Mouse (Mus musculus) frontal cortex, postnatal 25 days (tissue): ENCODE measurements around the gene Pla2g4e.

ENCODE experiments used
- DNase-seq, 2 experiments: peaks; one replicate each; pipeline ENCODE4 v3.0.0; 2022; ENCODE audit warnings: low spot score in 2 of 2

Gene Pla2g4e

GRCm38 (mm10) chr2:120235947-120236640 lies 9.0 kb downstream of the Pla2g4e start:
- no peak for DNase-seq

- DNase-seq = no peak
Measured at GRCm38 (mm10) chr2:120235381-120235780, 9.8 kb downstream of the Pla2g4e start.

GRCm38 (mm10) chr2:120231642-120232041 lies 13.5 kb downstream of the Pla2g4e start:
- no peak for DNase-seq

GRCm38 (mm10) chr2:120214600-120214999 lies 30.5 kb downstream of the Pla2g4e start:
- no peak for DNase-seq

- no peak for DNase-seq
Measured at GRCm38 (mm10) chr2:120211448-120211847, 33.7 kb downstream of the Pla2g4e start.

- DNase-seq = no peak
Measured at GRCm38 (mm10) chr2:120207926-120208325, 37.2 kb downstream of the Pla2g4e start.

GRCm38 (mm10) chr2:120207028-120207427 lies 38.1 kb downstream of the Pla2g4e start:
- no peak for DNase-seq

- no peak for DNase-seq
Measured at GRCm38 (mm10) chr2:120203742-120204141, 41.4 kb downstream of the Pla2g4e start.

GRCm38 (mm10) chr2:120200077-120200476 lies 45.1 kb downstream of the Pla2g4e start:
- DNase-seq = no peak

GRCm38 (mm10) chr2:120188174-120188573 lies 57.0 kb downstream of the Pla2g4e start:
- DNase-seq = no peak

- DNase-seq = no peak
Measured at GRCm38 (mm10) chr2:120187583-120187982, 57.6 kb downstream of the Pla2g4e start.

- no peak for DNase-seq
Measured at GRCm38 (mm10) chr2:120185527-120186276, 59.4 kb downstream of the Pla2g4e start.

GRCm38 (mm10) chr2:120178936-120179335 lies 66.2 kb downstream of the Pla2g4e start:
- DNase-seq = no peak

- peak; percentile 27 to 40 for DNase-seq
Measured at GRCm38 (mm10) chr2:120173718-120174117, 71.4 kb downstream of the Pla2g4e start.

- DNase-seq = no peak
Measured at GRCm38 (mm10) chr2:120171362-120171761, 73.8 kb downstream of the Pla2g4e start.

- no peak for DNase-seq
Measured at GRCm38 (mm10) chr2:120170726-120171125, 74.4 kb downstream of the Pla2g4e start.

- no peak for DNase-seq
Measured at GRCm38 (mm10) chr2:120169382-120169781, 75.8 kb downstream of the Pla2g4e start.

GRCm38 (mm10) chr2:120167763-120168162 lies 77.4 kb downstream of the Pla2g4e start:
- no peak for DNase-seq

- no peak for DNase-seq
Measured at GRCm38 (mm10) chr2:120165474-120165873, 79.7 kb downstream of the Pla2g4e start.

- DNase-seq = no peak
Measured at GRCm38 (mm10) chr2:120159434-120159833, 85.7 kb downstream of the Pla2g4e start.

GRCm38 (mm10) chr2:120158846-120159245 lies 86.3 kb downstream of the Pla2g4e start:
- DNase-seq = no peak

GRCm38 (mm10) chr2:120158016-120158415 lies 87.1 kb downstream of the Pla2g4e start:
- no peak for DNase-seq

- no peak for DNase-seq
Measured at GRCm38 (mm10) chr2:120157606-120158005, 87.5 kb downstream of the Pla2g4e start.
